ENCODE assay signal across 25 mouse cellular contexts in the genomic region with DNA sequence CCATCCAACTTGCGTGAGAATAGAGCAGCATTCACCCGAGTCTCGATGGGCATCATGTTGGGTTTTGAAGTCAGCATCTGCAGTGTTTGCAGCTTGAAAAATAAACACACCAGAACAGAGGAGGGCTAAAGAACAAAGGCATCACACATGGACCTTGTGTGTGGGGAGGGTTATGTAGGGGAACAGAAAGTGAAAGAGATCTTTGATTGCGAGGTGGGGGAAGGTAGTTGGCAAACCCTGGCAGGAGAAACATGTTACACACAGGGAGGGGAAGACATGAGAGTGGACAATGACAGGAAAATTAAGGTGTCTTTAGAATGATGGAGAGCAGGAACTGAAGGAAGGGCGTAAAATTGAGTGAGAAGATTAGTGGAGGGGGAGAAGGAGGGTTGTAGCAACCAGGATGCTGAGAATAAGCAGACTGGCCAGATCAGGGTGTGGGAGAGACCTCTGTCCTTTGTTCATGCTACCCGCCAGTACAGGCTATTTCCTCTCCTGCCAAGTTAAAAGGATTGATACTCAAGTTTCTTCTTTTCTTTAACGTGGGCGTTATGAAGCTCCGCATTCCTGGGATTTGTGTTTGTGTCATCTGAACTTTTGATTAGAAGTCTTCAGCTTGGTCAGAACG.
DNase-seq lines count a peak whose midpoint lies in the region; ATAC-seq and TF ChIP-seq lines count a peak whose summit lies in the region.
"Had no signal": no experiment of that assay in that cellular context is flagged by ENCODE, and none has a peak within 500 bp of the region (broad histone marks: within the 10 kb centered on the region; RNA-seq: fewer than 3 reads in every experiment).

No protein-coding gene starts in this region.

- no peaks in the 10 kb centered on the region for H3K4me1 ChIP-seq in lung, embryonic 14.5 days (ENCODE audit: insufficient read depth)
- no peaks in the 10 kb centered on the region for H3K4me1 ChIP-seq in lung, adult 2 months (ENCODE audit: control insufficient read depth, insufficient read depth, low read length)
- peaks cover 4 to 15% of the 10 kb centered on the region in 2 experiments; a peak in 3 of 4 replicates for H3K4me1 ChIP-seq in CH12.LX (ENCODE audit: control insufficient read depth in 1 of 2, insufficient read depth in 2 of 2)
- H3K4me1 ChIP-seq in hindbrain, embryonic 11.5 days (replicated peaks; ENCODE audit: control insufficient read depth, insufficient read depth, low read length) = no peaks in the 10 kb centered on the region
- H3K4me1 ChIP-seq: forebrain, embryonic 10.5 days; heart, embryonic 12.5 days had no signal

- no peak for TF ChIP-seq CTCF in lung, embryonic 14.5 days (IDR thresholded peaks at IDR 0.05; ENCODE audit: low read depth)
- TF ChIP-seq CTCF in lung, adult 2 months (IDR thresholded peaks at IDR 0.05; ENCODE audit: insufficient read depth, low read length) = no peak
- TF ChIP-seq CTCF in CH12.LX (conservative IDR thresholded peaks at IDR 0.05 in 1 of 2, IDR thresholded peaks at IDR 0.05 in 1 of 2; ENCODE audit: low read depth in 2 of 2, low read length in 2 of 2) = no peak

- no peaks in the 10 kb centered on the region for H3K79me2 ChIP-seq in CH12.LX (replicated peaks; ENCODE audit: control insufficient read depth, extremely low read depth, insufficient read depth, poor library complexity, severe bottlenecking)

- 0 out of 2 replicates have a peak, but pooled peaks have one; percentile 36 for ATAC-seq in lung, embryonic 14.5 days (ENCODE audit: insufficient read depth)
- no peak for ATAC-seq in hindbrain, embryonic 11.5 days (ENCODE audit: low FRiP score)
- ATAC-seq: forebrain, postnatal 0 days had no signal

- in situ Hi-C loops in CH12.LX (cut with MboI; ENCODE audit: low pct_ligation_motif_present, low pct_unique_long_range_greater_than_20kb, low sequenced_read_pairs) = no loop called here

- WGBS in lung, embryonic 14.5 days = 48% methylated on average over 10 of the region's 10 CpGs
- 36% methylated on average over 10 of the region's 10 CpGs for WGBS in lung, adult 2 months
- WGBS in hindbrain, embryonic 11.5 days = 74% methylated on average over 10 of the region's 10 CpGs

- no peak overlapping the region for H3K9ac ChIP-seq in lung, embryonic 14.5 days
- no peak overlapping the region for H3K9ac ChIP-seq in CH12.LX (ENCODE audit: insufficient read depth, low read depth)
- no peak overlapping the region for H3K9ac ChIP-seq in hindbrain, embryonic 11.5 days (ENCODE audit: low read depth, low read length)
- H3K9ac ChIP-seq: forebrain, postnatal 0 days; heart, embryonic 12.5 days had no signal

- no peak for TF ChIP-seq POLR2A in lung, adult 2 months (IDR thresholded peaks at IDR 0.05; ENCODE audit: borderline replicate concordance, extremely low read depth, low read depth, low read length)
- no peak for TF ChIP-seq POLR2A in CH12.LX (IDR thresholded peaks at IDR 0.05; ENCODE audit: low read depth, low read length)

- TF ChIP-seq RAD21 in CH12.LX (IDR thresholded peaks at IDR 0.05; ENCODE audit: low read depth, low read length) = no peak

- H3K9me3 ChIP-seq in lung, embryonic 14.5 days (ENCODE audit: low read depth, low read length) = no peaks in the 10 kb centered on the region
- no peaks in the 10 kb centered on the region for H3K9me3 ChIP-seq in CH12.LX (replicated peaks; ENCODE audit: low read length)
- no peaks in the 10 kb centered on the region for H3K9me3 ChIP-seq in hindbrain, embryonic 11.5 days (ENCODE audit: control insufficient read depth, low read length)
- H3K9me3 ChIP-seq: forebrain, embryonic 10.5 days; heart, embryonic 12.5 days; midbrain, embryonic 10.5 days had no signal

- no peak overlapping the region for H3K4me3 ChIP-seq in lung, embryonic 14.5 days (ENCODE audit: low read depth, low read length)
- no peak overlapping the region for H3K4me3 ChIP-seq in lung, adult 2 months (replicated peaks; ENCODE audit: extremely low read depth, low read depth, low read length)
- H3K4me3 ChIP-seq in CH12.LX (replicated peaks in 1 of 3; ENCODE audit: low read depth in 2 of 3, low read length in 2 of 3, poor library complexity in 1 of 3) = no peak overlapping the region
- H3K4me3 ChIP-seq in hindbrain, embryonic 11.5 days (ENCODE audit: low read depth, low read length) = no peak overlapping the region
- H3K4me3 ChIP-seq: forebrain, embryonic 10.5 days; heart, embryonic 12.5 days; layer of hippocampus, adult 2 months; midbrain, embryonic 10.5 days had no signal

- dilution Hi-C loops in CH12.LX (cut with MboI; ENCODE audit: extremely low pct_ligation_motif_present, extremely low pct_unique_long_range_greater_than_20kb, low sequenced_read_pairs) = no loop called here

- peak; percentile 38 for DNase-seq in lung, embryonic 14.5 days
- no peak for DNase-seq in lung, adult 2 months
- DNase-seq in CH12.LX (ENCODE audit: extremely low read depth) = no peak
- peak; percentile 19 for DNase-seq in lung, postnatal 10 days
- peak; percentile 8 to 26 for DNase-seq in natural killer cell, adult 2 months (ENCODE audit: low spot score in 2 of 2)
- no peak for DNase-seq in cerebellum, adult 8-10 months
- DNase-seq in hindbrain, embryonic 11.5 days (ENCODE audit: low spot score) = no peak
- DNase-seq in thymus, postnatal 25 days = no peak
- DNase-seq: adrenal gland, postnatal 14 days; cerebellum, adult 11 months; cerebellum, postnatal 36 days; forebrain, postnatal 0 days; heart, postnatal 14 days; kidney, adult 18-20 months; kidney, postnatal 10 days; layer of hippocampus, postnatal 36 days; left cerebral cortex, postnatal 4 days; liver; right cerebral cortex, postnatal 14 days; thymus, postnatal 14 days had no signal

- no peak for TF ChIP-seq EP300 in CH12.LX (IDR thresholded peaks at IDR 0.05; ENCODE audit: low read length)

- H3K36me3 ChIP-seq in lung, embryonic 14.5 days (ENCODE audit: insufficient read depth) = no peaks in the 10 kb centered on the region
- H3K36me3 ChIP-seq in CH12.LX (replicated peaks in 1 of 2; ENCODE audit: control insufficient read depth in 1 of 2, insufficient read depth in 1 of 2, low read length in 1 of 2) = no peaks in the 10 kb centered on the region
- no peaks in the 10 kb centered on the region for H3K36me3 ChIP-seq in hindbrain, embryonic 11.5 days (ENCODE audit: control insufficient read depth, insufficient read depth, low read length)
- H3K36me3 ChIP-seq: forebrain, embryonic 10.5 days; heart, embryonic 12.5 days; midbrain, embryonic 10.5 days had no signal

- no peak overlapping the region for H3K4me2 ChIP-seq in lung, embryonic 14.5 days
- peak overlapping the region; percentile 23; the same call in 1 of the 2 replicates for H3K4me2 ChIP-seq in CH12.LX (ENCODE audit: insufficient read depth, low read depth, poor library complexity, severe bottlenecking)
- no peak overlapping the region for H3K4me2 ChIP-seq in hindbrain, embryonic 11.5 days (replicated peaks; ENCODE audit: low read depth, low read length)
- H3K4me2 ChIP-seq: heart, embryonic 12.5 days had no signal

- no peak overlapping the region for H3K27ac ChIP-seq in lung, embryonic 14.5 days (ENCODE audit: low read depth)
- no peak overlapping the region for H3K27ac ChIP-seq in CH12.LX (ENCODE audit: insufficient read depth, low read depth)
- no peak overlapping the region for H3K27ac ChIP-seq in hindbrain, embryonic 11.5 days (ENCODE audit: low read depth, low read length)
- H3K27ac ChIP-seq: forebrain, embryonic 10.5 days; layer of hippocampus, adult 2 months; midbrain, embryonic 10.5 days; stomach, postnatal 0 days had no signal

- H3K27me3 ChIP-seq in lung, embryonic 14.5 days (ENCODE audit: insufficient read depth, low read length) = no peaks in the 10 kb centered on the region
- H3K27me3 ChIP-seq in CH12.LX (replicated peaks) = no peaks in the 10 kb centered on the region
- H3K27me3 ChIP-seq in hindbrain, embryonic 11.5 days (ENCODE audit: control insufficient read depth, insufficient read depth, low read length) = no peaks in the 10 kb centered on the region
- H3K27me3 ChIP-seq: heart, embryonic 12.5 days had no signal

TF ChIP-seq in CH12.LX, 34 proteins besides CTCF, POLR2A, EP300 and RAD21:
- TF ChIP-seq ZKSCAN1 (IDR thresholded peaks at IDR 0.05; ENCODE audit: borderline replicate concordance, low read depth, low read length) = no peak
- TF ChIP-seq IRF4 (IDR thresholded peaks at IDR 0.05; ENCODE audit: low read depth, low read length) = 0 out of 2 replicates have a peak, but pooled peaks have one; percentile 39
- no peak for TF ChIP-seq MEF2A (IDR thresholded peaks at IDR 0.05; ENCODE audit: borderline replicate concordance, low read depth, low read length)
- 0 out of 2 replicates have a peak, but pooled peaks have one; percentile 35 for TF ChIP-seq CHD2 (IDR thresholded peaks at IDR 0.05; ENCODE audit: low read length)

Comparison
In these comparisons a context has a peak if more than half of its experiments do, and no peak if none do; other contexts are left out.
1. DNase-seq: peak in lung, embryonic 14.5 days (single experiment), lung, postnatal 10 days (single experiment) and natural killer cell, adult 2 months (2 of 2); none in lung, adult 2 months (single experiment), CH12.LX (single experiment), cerebellum, adult 8-10 months (single experiment), hindbrain, embryonic 11.5 days (single experiment) and thymus, postnatal 25 days (single experiment).